Mouse (Mus musculus) cerebellum, adult (tissue): ENCODE measurements around the gene Foxk2.

Experiments
- ATAC-seq: cut with Nextera tagmentation; 2 replicates; pipeline ENCODE4 v1.9.2; 2017; ENCODE audit warnings: mild to moderate bottlenecking, moderate library complexity, mixed read lengths; ENCODE audit not compliant: insufficient number of reproducible peaks, low FRiP score, low TSS enrichment

The Foxk2 gene

DNA sequence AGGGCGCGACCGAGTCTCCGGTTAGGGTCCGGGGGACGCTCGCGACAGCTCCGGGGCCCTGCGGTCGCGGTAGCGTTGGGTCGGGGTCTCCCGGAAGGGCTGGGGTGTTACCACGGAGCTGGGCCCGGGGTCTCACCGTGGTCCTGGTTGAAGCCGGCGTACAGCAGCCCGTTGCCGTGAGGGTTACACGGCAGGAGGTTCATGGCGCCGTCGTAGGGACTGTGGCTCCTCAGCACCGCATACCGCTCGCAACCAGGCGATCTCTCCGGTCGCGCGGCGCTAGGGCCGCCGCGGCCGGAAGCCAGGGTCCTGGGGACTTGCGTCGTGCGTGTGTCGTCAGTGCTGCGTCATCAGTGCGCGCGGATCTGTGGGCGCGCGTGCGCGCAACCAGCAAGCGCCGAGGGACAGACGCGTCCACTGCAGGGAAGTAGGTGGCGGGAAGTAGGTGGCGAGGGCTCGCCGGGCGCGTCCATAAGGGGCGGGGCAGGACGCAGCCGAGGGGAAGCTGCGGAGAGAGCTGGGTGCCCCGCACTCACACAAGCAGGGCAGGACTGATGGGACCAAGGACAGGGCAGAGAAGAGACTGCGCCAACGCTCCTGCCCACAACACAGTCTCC, 94.4 kb downstream of the Foxk2 start, which contains the start of gene Wdr45b:
Wdr45b (minus strand) TSS at position 355 of the 617 bp plus-strand sequence.
- peak; percentile 92 for ATAC-seq
